Mouse (Mus musculus) liver, embryonic 11.5 days (tissue): ENCODE results near the gene Creb5. TPM values are rescaled to one million over a fixed set of nuclear protein-coding genes. Genes with fewer than 3 reads are reported as not detected.

Experiments used
- ATAC-seq: fragments of 200-750 bp; cut with Nextera tagmentation; replicated peaks from 2 replicates; pipeline ENCODE4 v1.8.0; 2017; ENCODE audit warnings: moderate number of reproducible peaks, mild to moderate bottlenecking, moderate TSS enrichment, moderate library complexity; ENCODE audit not compliant: low FRiP score
- DNase-seq: peaks from one replicate; pipeline ENCODE4 v3.0.0-alpha.2; 2017; ENCODE audit warnings: low spot score
- H3K27ac ChIP-seq: fragments of 300-500 bp; sonication (generic); 2 replicates; pipeline ENCODE4 v1.5.1; 2014; ENCODE audit warnings: mild to moderate bottlenecking, low read depth, low read length, control low read depth
- H3K27me3 ChIP-seq: fragments of 300-500 bp; sonication (generic); replicated peaks from 2 replicates; pipeline ENCODE4 v1.6.1; 2014; ENCODE audit warnings: low read length, mixed read lengths; ENCODE audit not compliant: control insufficient read depth, insufficient read depth
- H3K36me3 ChIP-seq: fragments of 300-500 bp; sonication (generic); 2 replicates; pipeline ENCODE4 v1.6.1; 2014; ENCODE audit warnings: mild to moderate bottlenecking, low read length, moderate library complexity, mixed read lengths; ENCODE audit not compliant: control insufficient read depth, insufficient read depth
- H3K4me1 ChIP-seq: fragments of 300-500 bp; sonication (generic); replicated peaks from 2 replicates; pipeline ENCODE4 v1.6.1; 2014; ENCODE audit warnings: low read length, mixed read lengths; ENCODE audit not compliant: control insufficient read depth, insufficient read depth
- H3K4me2 ChIP-seq: fragments of 300-500 bp; sonication (generic); 2 replicates; pipeline ENCODE4 v1.6.1; 2014; ENCODE audit warnings: mild to moderate bottlenecking, control low read depth, moderate library complexity
- H3K4me3 ChIP-seq: fragments of 300-500 bp; sonication (generic); 2 replicates; pipeline ENCODE4 v1.5.1; 2014; ENCODE audit warnings: low read depth, low read length, control low read depth
- H3K9ac ChIP-seq: fragments of 300-500 bp; sonication (generic); 2 replicates; pipeline ENCODE4 v1.6.1; 2014; ENCODE audit warnings: low read depth, low read length, control low read depth
- H3K9me3 ChIP-seq: fragments of 300-500 bp; sonication (generic); 2 replicates; pipeline ENCODE4 v1.6.1; 2016; ENCODE audit warnings: low read length, inconsistent platforms, mixed read lengths; ENCODE audit not compliant: control insufficient read depth
- WGBS: fragments of 180-500 bp; shearing (Covaris S2); extraction: QIAGEN DNeasy Blood & Tissue Kit; methylation state at CpG from one replicate; pipeline ENCODE4 v1.1.7; 2014; 5-methylcytosine and 5-hydroxymethylcytosine counted together
- polyA plus RNA-seq: library from polyadenylated mRNA; unstranded; fragments of >200 nt; fragmentation: Nextera tagmentation; extraction: Ambion mirVana; gene quantifications from 2 replicates; pipeline ENCODE4 v1.2.1, GENCODE M21; 2014

The Creb5 gene
- polyA plus RNA-seq, 1 experiment from 2014 or later: 2.3 TPM

GRCm38 (mm10) chr6:53624455-53625276 lies 337.6 kb downstream of the Creb5 start:
- Histone ChIP-seq H3K36me3 (no peaks in the 10 kb centered on the region), H3K27me3 (no peaks in the 10 kb centered on the region), H3K9me3 (no peaks in the 10 kb centered on the region), H3K4me3 (no peak overlapping the region), H3K27ac (no peak overlapping the region), H3K4me1 (no peaks in the 10 kb centered on the region), H3K4me2 (no peak overlapping the region), H3K9ac (no peak overlapping the region)
- ATAC-seq (no peak), DNase-seq (no peak)
- 59% methylated on average over 15 of the region's 15 CpGs for WGBS

GRCm38 (mm10) chr6:53626044-53626443 lies 339.0 kb downstream of the Creb5 start:
- Histone ChIP-seq H3K9me3 (no peaks in the 10 kb centered on the region), H3K27ac (no peak overlapping the region), H3K36me3 (no peaks in the 10 kb centered on the region), H3K27me3 (no peaks in the 10 kb centered on the region), H3K4me1 (no peaks in the 10 kb centered on the region), H3K4me3 (no peak overlapping the region), H3K4me2 (no peak overlapping the region), H3K9ac (no peak overlapping the region)
- DNase-seq: no peak
- no peak for ATAC-seq
- WGBS: 79% methylated on average over 5 of the region's 5 CpGs

- no peaks in the 10 kb centered on the region for H3K36me3 ChIP-seq
- H3K9me3 ChIP-seq: no peaks in the 10 kb centered on the region
- no peak overlapping the region for H3K27ac ChIP-seq
- no peak overlapping the region for H3K4me3 ChIP-seq
- H3K4me2 ChIP-seq: no peak overlapping the region
- no peaks in the 10 kb centered on the region for H3K27me3 ChIP-seq
- H3K9ac ChIP-seq: no peak overlapping the region
- no peaks in the 10 kb centered on the region for H3K4me1 ChIP-seq
- DNase-seq: no peak
- no peak for ATAC-seq
These were observed 341.6 kb downstream of the Creb5 start for GRCm38 (mm10) chr6:53628714-53629113.

DNA sequence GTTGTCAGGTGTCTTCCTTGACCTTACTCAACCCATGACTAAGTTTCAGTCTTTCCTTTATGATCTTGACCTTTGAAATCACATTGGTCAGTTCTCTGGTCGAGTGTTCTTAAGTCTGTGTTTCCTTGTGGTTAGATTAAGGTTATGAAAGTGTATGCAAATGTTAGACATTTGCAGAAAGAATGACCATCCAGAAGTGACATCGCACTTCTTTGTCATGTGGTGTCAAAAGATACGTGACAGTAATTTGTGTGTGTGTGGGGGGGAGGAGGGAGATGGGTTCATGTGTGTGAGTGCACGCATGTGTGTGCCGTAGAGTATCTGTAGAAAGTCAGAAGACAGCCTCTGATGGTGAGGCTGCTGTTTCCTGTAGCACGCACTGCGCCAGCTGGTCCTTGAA lies 348.4 kb downstream of the Creb5 start:
- Histone ChIP-seq H3K36me3 (no peaks in the 10 kb centered on the region), H3K4me3 (no peak overlapping the region), H3K27ac (no peak overlapping the region), H3K9me3 (no peaks in the 10 kb centered on the region), H3K9ac (no peak overlapping the region), H3K27me3 (no peaks in the 10 kb centered on the region), H3K4me2 (no peak overlapping the region), H3K4me1 (no peaks in the 10 kb centered on the region)
- DNase-seq: no peak
- 82% methylated on average over 7 of the region's 7 CpGs for WGBS
- ATAC-seq: no peak

GRCm38 (mm10) chr6:53637356-53638351 lies 350.6 kb downstream of the Creb5 start:
- ATAC-seq: no peak
- no peaks in the 10 kb centered on the region for H3K4me1 ChIP-seq
- WGBS: 81% methylated on average over 13 of the region's 13 CpGs
- no peak overlapping the region for H3K9ac ChIP-seq
- H3K4me2 ChIP-seq: no peak overlapping the region
- no peaks in the 10 kb centered on the region for H3K36me3 ChIP-seq
- no peaks in the 10 kb centered on the region for H3K27me3 ChIP-seq
- H3K4me3 ChIP-seq: no peak overlapping the region
- DNase-seq: no peak
- no peaks in the 10 kb centered on the region for H3K9me3 ChIP-seq
- no peak overlapping the region for H3K27ac ChIP-seq

DNA sequence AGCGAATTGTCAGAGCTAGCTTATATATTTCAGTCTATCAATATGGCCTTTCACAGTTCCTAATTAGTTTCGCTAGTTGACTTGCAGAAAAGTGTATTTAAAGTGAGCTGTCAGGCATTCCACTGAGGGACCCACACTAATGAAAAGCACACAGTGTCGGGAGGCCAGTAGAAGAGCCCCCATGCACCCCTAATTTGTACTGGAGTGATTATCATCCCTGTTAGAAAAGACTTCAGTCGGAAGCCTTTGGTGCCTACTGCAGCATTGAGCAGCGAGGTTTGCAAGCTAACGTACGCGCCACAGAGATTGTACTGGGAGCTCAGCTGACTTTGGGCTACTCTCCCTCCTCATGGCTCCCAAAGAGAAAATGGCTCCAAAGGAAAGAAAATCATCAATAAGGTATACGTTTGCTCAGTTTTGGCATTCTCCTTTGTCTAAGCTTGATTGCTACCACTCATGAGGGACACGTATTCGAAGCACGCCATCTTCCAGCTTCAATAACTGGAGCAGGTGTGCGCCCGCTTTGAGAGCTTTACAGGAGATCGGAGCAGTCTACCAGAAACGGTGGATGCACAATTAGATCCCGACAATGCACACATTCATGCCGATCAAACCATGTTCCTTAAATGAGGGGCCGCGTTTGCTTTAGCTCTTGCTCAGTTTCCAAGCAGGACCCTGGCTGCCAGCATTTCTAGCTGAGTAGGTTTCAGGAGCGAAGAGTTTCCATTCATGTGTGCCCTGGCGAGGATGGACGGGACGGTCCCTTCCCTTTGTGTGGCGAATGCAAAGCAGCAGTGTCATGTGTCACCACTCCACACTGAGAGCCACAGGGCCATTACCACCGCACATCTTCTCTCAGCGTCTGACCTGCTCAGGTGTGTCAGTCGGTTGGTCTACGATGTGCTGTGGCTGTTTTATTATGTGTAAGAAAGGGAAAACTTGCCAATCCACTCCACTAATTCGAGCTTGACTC lies 354.8 kb downstream of the Creb5 start:
- ATAC-seq (no peak), DNase-seq (no peak)
- Histone ChIP-seq H3K4me2 (no peak overlapping the region), H3K9me3 (no peaks in the 10 kb centered on the region), H3K9ac (no peak overlapping the region), H3K27ac (no peak overlapping the region), H3K36me3 (no peaks in the 10 kb centered on the region), H3K27me3 (no peaks in the 10 kb centered on the region), H3K4me3 (no peak overlapping the region), H3K4me1 (no peaks in the 10 kb centered on the region)
- 89% methylated on average over 30 of the region's 30 CpGs for WGBS

GRCm38 (mm10) chr6:53642826-53643356 lies 355.8 kb downstream of the Creb5 start:
- no peak overlapping the region for H3K4me3 ChIP-seq
- H3K4me2 ChIP-seq: no peak overlapping the region
- no peaks in the 10 kb centered on the region for H3K9me3 ChIP-seq
- ATAC-seq: no peak
- H3K36me3 ChIP-seq: no peaks in the 10 kb centered on the region
- no peak overlapping the region for H3K9ac ChIP-seq
- WGBS: 86% methylated on average over 7 of the region's 7 CpGs
- H3K27ac ChIP-seq: no peak overlapping the region
- DNase-seq: no peak
- H3K4me1 ChIP-seq: no peaks in the 10 kb centered on the region
- H3K27me3 ChIP-seq: no peaks in the 10 kb centered on the region

DNA sequence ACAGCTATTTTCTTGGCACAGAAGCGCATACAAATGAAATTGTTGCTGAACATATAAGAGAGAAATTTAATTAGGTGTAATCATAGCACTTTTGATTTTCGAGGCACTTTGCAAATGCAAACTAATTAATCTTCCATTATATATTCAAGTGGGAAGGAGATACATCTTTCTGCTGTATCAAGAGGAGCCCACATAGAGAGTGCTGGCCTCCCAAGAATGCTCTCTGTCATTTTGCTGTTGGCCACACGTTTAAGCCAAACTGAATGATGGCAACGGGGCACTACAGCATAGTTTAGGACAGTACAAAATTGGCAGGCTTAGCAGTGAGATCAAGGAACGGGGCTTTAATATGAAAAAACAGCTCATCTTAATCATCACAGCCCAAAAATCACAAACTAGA lies 356.4 kb downstream of the Creb5 start:
- H3K27me3 ChIP-seq: no peaks in the 10 kb centered on the region
- H3K4me1 ChIP-seq: no peaks in the 10 kb centered on the region
- DNase-seq (no peak), ATAC-seq (no peak)
- H3K36me3 ChIP-seq: no peaks in the 10 kb centered on the region
- no peak overlapping the region for H3K9ac ChIP-seq
- H3K27ac ChIP-seq: no peak overlapping the region
- H3K9me3 ChIP-seq: no peaks in the 10 kb centered on the region
- no peak overlapping the region for H3K4me2 ChIP-seq
- 71% methylated on average over 5 of the region's 5 CpGs for WGBS
- no peak overlapping the region for H3K4me3 ChIP-seq
